Mouse (Mus musculus): Measurements from ENCODE around the gene Homez. TPM values are rescaled to one million over a fixed set of nuclear protein-coding genes. Genes with fewer than 3 reads are reported as not detected.

Gene Homez
- polyA plus RNA-seq, 1 experiment, result 2.5 TPM

- H3K79me2 ChIP-seq (ENCODE audit: control insufficient read depth, insufficient read depth), result no peaks in the 10 kb centered on the region
- no peak overlapping the region for H3K4me2 ChIP-seq (ENCODE audit: low read depth)
- no peaks in the 10 kb centered on the region for H3K36me3 ChIP-seq (ENCODE audit: control insufficient read depth, insufficient read depth)
- TF ChIP-seq TCF12 (IDR thresholded peaks at IDR 0.05; ENCODE audit: insufficient read depth, poor library complexity, severe bottlenecking), result no peak
- TF ChIP-seq POLR2AphosphoS2 (IDR thresholded peaks at IDR 0.05; ENCODE audit: insufficient read length, low read depth), result no peak
- no peak for TF ChIP-seq POLR2A (IDR thresholded peaks at IDR 0.05; ENCODE audit: insufficient read length, low read depth)
- no peak for TF ChIP-seq CEBPB (IDR thresholded peaks at IDR 0.05; ENCODE audit: insufficient read depth, poor library complexity, severe bottlenecking)
- no peak for TF ChIP-seq REST (IDR thresholded peaks at IDR 0.05; ENCODE audit: insufficient read depth, insufficient read length)
- TF ChIP-seq TCF3 (IDR thresholded peaks at IDR 0.05; ENCODE audit: insufficient read length, low read depth), result no peak
- no peak for TF ChIP-seq MYOG (IDR thresholded peaks at IDR 0.05; ENCODE audit: control insufficient read depth in 1 of 3, insufficient read depth in 1 of 3, insufficient read length in 2 of 3, low read depth in 2 of 3)
- TF ChIP-seq SRF (IDR thresholded peaks at IDR 0.05; ENCODE audit: control insufficient read depth, insufficient read length, low read depth), result no peak
- no peak for TF ChIP-seq USF1 (IDR thresholded peaks at IDR 0.05; ENCODE audit: low read depth)
- no peak for TF ChIP-seq MAX (IDR thresholded peaks at IDR 0.05; ENCODE audit: low read depth)
- no peak for TF ChIP-seq MYOD1 (IDR thresholded peaks at IDR 0.05; ENCODE audit: control insufficient read depth in 1 of 3, insufficient read length in 2 of 3, low read depth in 2 of 3)
- no peak for TF ChIP-seq E2F4 (IDR thresholded peaks at IDR 0.05; ENCODE audit: insufficient read depth)
- H3K27me3 ChIP-seq (ENCODE audit: control insufficient read depth, insufficient read depth, insufficient read length), result peaks cover 43% of the 10 kb centered on the region
- H3K4me3 ChIP-seq, result no peak overlapping the region
- H3ac ChIP-seq (ENCODE audit: control insufficient read depth, insufficient read length), result no peak overlapping the region
Observed at GRCm38 (mm10) chr14:54912109-54912850, 41.5 kb upstream of the Homez start.

- H3K36me3 ChIP-seq (ENCODE audit: control insufficient read depth, insufficient read depth), result no peaks in the 10 kb centered on the region
- peaks cover 20% of the 10 kb centered on the region for H3K27me3 ChIP-seq (ENCODE audit: control insufficient read depth, insufficient read depth, insufficient read length)
- no peak for TF ChIP-seq MYOD1 (IDR thresholded peaks at IDR 0.05; ENCODE audit: control insufficient read depth in 1 of 3, insufficient read length in 2 of 3, low read depth in 2 of 3)
- TF ChIP-seq POLR2AphosphoS2 (IDR thresholded peaks at IDR 0.05; ENCODE audit: insufficient read length, low read depth), result no peak
- no peak overlapping the region for H3ac ChIP-seq (ENCODE audit: control insufficient read depth, insufficient read length)
- H3K4me3 ChIP-seq, result no peak overlapping the region
- H3K4me2 ChIP-seq (ENCODE audit: low read depth), result no peak overlapping the region
- no peaks in the 10 kb centered on the region for H3K79me2 ChIP-seq (ENCODE audit: control insufficient read depth, insufficient read depth)
Observed at GRCm38 (mm10) chr14:54908682-54909081, 37.9 kb upstream of the Homez start.

- H3ac ChIP-seq (ENCODE audit: control insufficient read depth, insufficient read length), result no peak overlapping the region
- no peaks in the 10 kb centered on the region for H3K79me2 ChIP-seq (ENCODE audit: control insufficient read depth, insufficient read depth)
- TF ChIP-seq E2F4 (IDR thresholded peaks at IDR 0.05; ENCODE audit: insufficient read depth) (no peak), POLR2AphosphoS2 (IDR thresholded peaks at IDR 0.05; ENCODE audit: insufficient read length, low read depth) (no peak), USF1 (IDR thresholded peaks at IDR 0.05; ENCODE audit: low read depth) (no peak), TCF12 (IDR thresholded peaks at IDR 0.05; ENCODE audit: insufficient read depth, poor library complexity, severe bottlenecking) (no peak), MAX (IDR thresholded peaks at IDR 0.05; ENCODE audit: low read depth) (no peak), MYOG (IDR thresholded peaks at IDR 0.05; ENCODE audit: control insufficient read depth in 1 of 3, insufficient read depth in 1 of 3, insufficient read length in 2 of 3, low read depth in 2 of 3) (no peak), SRF (IDR thresholded peaks at IDR 0.05; ENCODE audit: control insufficient read depth, insufficient read length, low read depth) (no peak), TCF3 (IDR thresholded peaks at IDR 0.05; ENCODE audit: insufficient read length, low read depth) (no peak), MYOD1 (IDR thresholded peaks at IDR 0.05; ENCODE audit: control insufficient read depth in 1 of 3, insufficient read length in 2 of 3, low read depth in 2 of 3) (no peak), POLR2A (IDR thresholded peaks at IDR 0.05; ENCODE audit: insufficient read length, low read depth) (no peak), REST (IDR thresholded peaks at IDR 0.05; ENCODE audit: insufficient read depth, insufficient read length) (no peak), CEBPB (IDR thresholded peaks at IDR 0.05; ENCODE audit: insufficient read depth, poor library complexity, severe bottlenecking) (no peak)
- H3K4me2 ChIP-seq (ENCODE audit: low read depth), result no peak overlapping the region
- no peak overlapping the region for H3K4me3 ChIP-seq
- H3K27me3 ChIP-seq (ENCODE audit: control insufficient read depth, insufficient read depth, insufficient read length), result no peaks in the 10 kb centered on the region
- peaks cover 10% of the 10 kb centered on the region for H3K36me3 ChIP-seq (ENCODE audit: control insufficient read depth, insufficient read depth)
Observed at GRCm38 (mm10) chr14:54903641-54904040, 32.9 kb upstream of the Homez start.

- Histone ChIP-seq H3K79me2 (ENCODE audit: control insufficient read depth, insufficient read depth) (peaks cover 14% of the 10 kb centered on the region), H3K27me3 (ENCODE audit: control insufficient read depth, insufficient read depth, insufficient read length) (no peaks in the 10 kb centered on the region), H3K36me3 (ENCODE audit: control insufficient read depth, insufficient read depth) (peaks cover 27% of the 10 kb centered on the region), H3K4me3 (no peak overlapping the region), H3K4me2 (ENCODE audit: low read depth) (no peak overlapping the region), H3ac (ENCODE audit: control insufficient read depth, insufficient read length) (no peak overlapping the region)
- TF ChIP-seq REST (IDR thresholded peaks at IDR 0.05; ENCODE audit: insufficient read depth, insufficient read length), result no peak
- TF ChIP-seq CEBPB (IDR thresholded peaks at IDR 0.05; ENCODE audit: insufficient read depth, poor library complexity, severe bottlenecking), result peak; percentile 36; the same call in 1 of the 2 replicates
Observed at GRCm38 (mm10) chr14:54900383-54900782, 29.6 kb upstream of the Homez start.

- Histone ChIP-seq H3K36me3 (ENCODE audit: control insufficient read depth, insufficient read depth) (peaks cover 27% of the 10 kb centered on the region), H3K4me2 (ENCODE audit: low read depth) (no peak overlapping the region), H3ac (ENCODE audit: control insufficient read depth, insufficient read length) (no peak overlapping the region), H3K27me3 (ENCODE audit: control insufficient read depth, insufficient read depth, insufficient read length) (no peaks in the 10 kb centered on the region), H3K79me2 (ENCODE audit: control insufficient read depth, insufficient read depth) (peaks cover 26% of the 10 kb centered on the region), H3K4me3 (no peak overlapping the region)
- TF ChIP-seq TCF12 (IDR thresholded peaks at IDR 0.05; ENCODE audit: insufficient read depth, poor library complexity, severe bottlenecking), result no peak
Observed at GRCm38 (mm10) chr14:54897445-54897844, 26.7 kb upstream of the Homez start.

Measured in myocyte (in vitro differentiated cells).